Mouse (Mus musculus) kidney, embryonic 14.5 days (tissue): ENCODE data around the gene Il1r1. TPM values are rescaled to one million over a fixed set of nuclear protein-coding genes. Genes with fewer than 3 reads are reported as not detected.

ENCODE experiments used
- ATAC-seq: fragments of 200-750 bp; cut with Nextera tagmentation; 2 replicates; pipeline ENCODE4 v1.8.0; 2017; ENCODE audit warnings: moderate number of reproducible peaks, mild to moderate bottlenecking, moderate TSS enrichment, moderate library complexity; ENCODE audit not compliant: low FRiP score, low TSS enrichment
- H3K27ac ChIP-seq: fragments of 300-500 bp; sonication (generic); 2 replicates; pipeline ENCODE4 v1.5.1; 2014; ENCODE audit warnings: low read depth, mild to moderate bottlenecking, low read length, moderate library complexity, mixed read lengths
- H3K27me3 ChIP-seq: fragments of 300-500 bp; sonication (generic); 2 replicates; pipeline ENCODE4 v1.6.1; 2014; ENCODE audit warnings: mild to moderate bottlenecking, low read length; ENCODE audit not compliant: control insufficient read depth, insufficient read depth
- H3K36me3 ChIP-seq: fragments of 300-500 bp; sonication (generic); 2 replicates; pipeline ENCODE4 v1.6.1; 2014; ENCODE audit warnings: low read length, mixed read lengths; ENCODE audit not compliant: control insufficient read depth, insufficient read depth
- H3K4me1 ChIP-seq: fragments of 300-500 bp; sonication (generic); 2 replicates; pipeline ENCODE4 v1.6.1; 2014; ENCODE audit warnings: low read length, mixed read lengths; ENCODE audit not compliant: control insufficient read depth, insufficient read depth
- H3K4me2 ChIP-seq: fragments of 300-500 bp; sonication (generic); replicated peaks from 2 replicates; pipeline ENCODE4 v1.6.1; 2014; ENCODE audit warnings: low read depth, mild to moderate bottlenecking, low read length
- H3K4me3 ChIP-seq: fragments of 300-500 bp; sonication (generic); 2 replicates; pipeline ENCODE4 v1.5.1; 2014; ENCODE audit warnings: mild to moderate bottlenecking, low read length
- H3K9ac ChIP-seq: fragments of 300-500 bp; sonication (generic); 2 replicates; pipeline ENCODE4 v1.6.1; 2014; ENCODE audit warnings: low read depth, mild to moderate bottlenecking, low read length, moderate library complexity
- H3K9me3 ChIP-seq: fragments of 300-500 bp; sonication (generic); 2 replicates; pipeline ENCODE4 v1.6.1; 2016; ENCODE audit warnings: low read length; ENCODE audit not compliant: control insufficient read depth
- whole genome bisulfite sequencing: fragments of 180-500 bp; shearing (Covaris S2); extraction: QIAGEN DNeasy Blood & Tissue Kit; methylation state at CpG from one replicate; pipeline ENCODE4 v1.1.7; 2014; 5-methylcytosine and 5-hydroxymethylcytosine counted together
- polyA plus RNA-seq: library from polyadenylated mRNA; unstranded; fragments of >200 nt; fragmentation: Nextera tagmentation; extraction: Ambion mirVana; gene quantifications from 2 replicates; pipeline ENCODE4 v1.2.1, GENCODE M21; 2014

Gene Il1r1
- polyA plus RNA-seq, 1 experiment from 2014 or later: 4.2 TPM

DNA sequence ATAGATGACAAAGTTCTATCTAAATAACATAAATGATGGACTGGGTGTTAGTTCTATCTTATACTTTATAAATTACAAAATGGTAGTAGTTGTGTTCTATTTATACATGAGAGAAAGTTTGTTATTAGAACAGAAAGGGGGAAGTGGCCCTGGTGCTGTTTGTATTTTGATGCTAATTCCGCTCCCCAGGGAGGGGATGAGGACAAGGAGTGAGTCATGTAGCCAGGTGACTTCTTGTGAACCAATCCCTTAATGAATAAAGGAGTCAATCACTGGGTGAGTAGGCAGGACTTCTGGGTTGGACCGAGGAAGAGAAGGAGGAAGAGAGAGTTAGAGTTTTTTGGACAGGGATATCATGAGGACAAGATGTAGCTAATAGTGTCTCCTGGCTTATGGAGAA is 81.2 kb downstream of the Il1r1 start:
- Histone ChIP-seq H3K4me2 (no peak overlapping the region), H3K9ac (no peak overlapping the region), H3K4me1 (no peaks in the 10 kb centered on the region), H3K27ac (no peak overlapping the region), H3K9me3 (no peaks in the 10 kb centered on the region), H3K36me3 (no peaks in the 10 kb centered on the region), H3K27me3 (no peaks in the 10 kb centered on the region), H3K4me3 (no peak overlapping the region)
- 85% methylated on average over 2 of the region's 2 CpGs for WGBS
- ATAC-seq: no peak

DNA sequence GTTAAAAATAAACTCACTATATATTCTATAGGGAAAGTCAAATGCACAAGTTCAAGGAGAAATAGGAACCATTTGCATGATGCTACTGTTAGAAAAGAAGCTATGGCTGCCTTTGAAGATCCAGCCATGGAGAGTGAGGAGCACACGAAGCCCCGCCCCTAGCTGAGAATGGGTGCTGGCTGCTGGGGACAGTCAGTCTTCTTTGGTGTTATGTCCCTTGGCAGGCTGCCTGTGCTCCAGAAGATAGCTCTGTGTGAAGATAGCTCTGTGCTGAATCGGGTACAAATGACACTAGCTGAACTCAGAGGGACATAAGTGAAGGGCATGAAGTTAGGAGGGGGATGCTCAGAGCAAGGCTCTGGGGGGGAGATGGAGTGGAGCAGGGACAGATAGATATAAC is 86.2 kb downstream of the Il1r1 start:
- no peak overlapping the region for H3K9ac ChIP-seq
- no peak overlapping the region for H3K4me2 ChIP-seq
- no peaks in the 10 kb centered on the region for H3K36me3 ChIP-seq
- no peaks in the 10 kb centered on the region for H3K27me3 ChIP-seq
- H3K27ac ChIP-seq: no peak overlapping the region
- no peaks in the 10 kb centered on the region for H3K4me1 ChIP-seq
- no peak for ATAC-seq
- H3K9me3 ChIP-seq: no peaks in the 10 kb centered on the region
- 91% methylated on average over 3 of the region's 3 CpGs for WGBS
- no peak overlapping the region for H3K4me3 ChIP-seq

- Histone ChIP-seq H3K4me1 (no peaks in the 10 kb centered on the region), H3K4me3 (no peak overlapping the region), H3K27ac (no peak overlapping the region), H3K9me3 (no peaks in the 10 kb centered on the region), H3K4me2 (no peak overlapping the region), H3K9ac (no peak overlapping the region), H3K36me3 (no peaks in the 10 kb centered on the region), H3K27me3 (no peaks in the 10 kb centered on the region)
- WGBS: 81% methylated on average over 2 of the region's 2 CpGs
- no peak for ATAC-seq
Observed at GRCm38 (mm10) chr1:40311625-40312024, 86.7 kb downstream of the Il1r1 start.

GRCm38 (mm10) chr1:40314016-40314415 is 89.1 kb downstream of the Il1r1 start:
- no peaks in the 10 kb centered on the region for H3K36me3 ChIP-seq
- H3K27me3 ChIP-seq: no peaks in the 10 kb centered on the region
- no peak overlapping the region for H3K4me3 ChIP-seq
- no peak overlapping the region for H3K9ac ChIP-seq
- no peak overlapping the region for H3K4me2 ChIP-seq
- H3K9me3 ChIP-seq: no peaks in the 10 kb centered on the region
- H3K27ac ChIP-seq: no peak overlapping the region
- H3K4me1 ChIP-seq: 0 out of 2 replicates have a peak, but pooled peaks cover 3% of the 10 kb centered on the region
- ATAC-seq: no peak
- 76% methylated on average over 12 of the region's 12 CpGs for WGBS

- ATAC-seq: no peak
- 83% methylated on average over 8 of the region's 8 CpGs for WGBS
- H3K9me3 ChIP-seq: no peaks in the 10 kb centered on the region
Observed at GRCm38 (mm10) chr1:40317657-40318056, 92.8 kb downstream of the Il1r1 start.

GRCm38 (mm10) chr1:40321824-40322223 is 96.9 kb downstream of the Il1r1 start:
- Histone ChIP-seq H3K36me3 (no peaks in the 10 kb centered on the region), H3K9me3 (no peaks in the 10 kb centered on the region), H3K9ac (no peak overlapping the region), H3K27ac (no peak overlapping the region), H3K4me3 (no peak overlapping the region), H3K4me1 (0 out of 2 replicates have a peak, but pooled peaks cover 11% of the 10 kb centered on the region), H3K27me3 (peaks cover 13% of the 10 kb centered on the region), H3K4me2 (no peak overlapping the region)
- 78% methylated on average over 6 of the region's 6 CpGs for WGBS
- ATAC-seq: no peak

More at GRCm38 (mm10) chr1:40317657-40318056, 92.8 kb downstream of the Il1r1 start:
- no peak overlapping the region for H3K4me3 ChIP-seq
- H3K27me3 ChIP-seq: no peaks in the 10 kb centered on the region
- 0 out of 2 replicates have a peak, but pooled peaks cover 3% of the 10 kb centered on the region for H3K4me1 ChIP-seq
- H3K36me3 ChIP-seq: no peaks in the 10 kb centered on the region
- no peak overlapping the region for H3K27ac ChIP-seq
- no peak overlapping the region for H3K4me2 ChIP-seq
- H3K9ac ChIP-seq: no peak overlapping the region

DNA sequence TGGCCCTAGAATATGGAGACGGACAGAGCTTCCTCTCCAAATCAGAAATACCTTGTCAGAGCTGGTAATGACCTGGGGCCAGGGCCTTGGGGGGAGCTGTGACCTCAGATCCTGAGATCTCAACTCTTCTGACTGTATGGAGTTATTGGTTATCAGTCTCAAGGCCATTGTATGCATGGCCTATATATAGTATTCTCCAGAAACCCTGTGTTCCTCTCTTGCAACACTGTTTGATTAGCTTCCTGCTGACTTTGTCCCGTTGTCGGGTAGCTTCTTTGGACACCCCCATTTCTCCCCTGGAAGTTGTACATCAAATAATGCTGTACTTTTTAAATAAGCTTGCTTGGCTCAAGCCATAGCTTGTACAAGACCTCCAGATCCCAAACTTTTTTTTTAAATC is 97.7 kb downstream of the Il1r1 start:
- Histone ChIP-seq H3K4me2 (no peak overlapping the region), H3K4me1 (0 out of 2 replicates have a peak, but pooled peaks cover 11% of the 10 kb centered on the region), H3K27me3 (peaks cover 13% of the 10 kb centered on the region), H3K27ac (no peak overlapping the region), H3K9ac (no peak overlapping the region), H3K4me3 (no peak overlapping the region), H3K9me3 (no peaks in the 10 kb centered on the region), H3K36me3 (no peaks in the 10 kb centered on the region)
- no peak for ATAC-seq
- 83% methylated on average over 3 of the region's 3 CpGs for WGBS

GRCm38 (mm10) chr1:40324457-40324856 is 99.6 kb downstream of the Il1r1 start, which contains the start of gene Il1rl2:
Il1rl2 (plus strand) TSS chr1:40324610.
- H3K9me3 ChIP-seq: no peaks in the 10 kb centered on the region
- no peak within 1 kb of the TSS for H3K27ac ChIP-seq
- peak within 1 kb of the TSS; percentile 81 for H3K4me2 ChIP-seq
- peaks cover 13% of the 10 kb centered on the region for H3K27me3 ChIP-seq
- 28% methylated on average over 6 of the region's 6 CpGs for whole genome bisulfite sequencing
- peak within 1 kb of the TSS; percentile 52; the same call in 1 of the 2 replicates for H3K9ac ChIP-seq
- H3K36me3 ChIP-seq: no peaks in the 10 kb centered on the region
- H3K4me1 ChIP-seq: 0 out of 2 replicates have a peak, but pooled peaks cover 8% of the 10 kb centered on the region
- 0 out of 2 replicates have a peak, but pooled peaks have one; percentile 72 for ATAC-seq
- peak within 1 kb of the TSS; percentile 46 for H3K4me3 ChIP-seq

- Histone ChIP-seq H3K9me3 (no peaks in the 10 kb centered on the region), H3K27ac (no peak overlapping the region), H3K36me3 (no peaks in the 10 kb centered on the region), H3K4me1 (0 out of 2 replicates have a peak, but pooled peaks cover 8% of the 10 kb centered on the region), H3K4me2 (peak overlapping the region; percentile 81), H3K9ac (peak overlapping the region; percentile 52; the same call in 1 of the 2 replicates), H3K4me3 (peak overlapping the region; percentile 46), H3K27me3 (peaks cover 13% of the 10 kb centered on the region)
- 6% methylated on average over 22 of the region's 22 CpGs for WGBS
- peak; percentile 32; the same call in 1 of the 2 replicates for ATAC-seq
Observed at GRCm38 (mm10) chr1:40324955-40325702, 100.2 kb downstream of the Il1r1 start.
